Mouse (Mus musculus) heart, postnatal 25 days (tissue): ENCODE results near the gene Mvb12a. TPM values are rescaled to one million over a fixed set of nuclear protein-coding genes. Genes with fewer than 3 reads are reported as not detected.
"Not testable (repeated sequence)": the region's sequence is repeated elsewhere in the genome, so short reads cannot be mapped to it uniquely, and the experiment has no call there.

ENCODE experiments used
- DNase-seq: peaks from one replicate; pipeline ENCODE4 v3.0.0; 2022; ENCODE audit warnings: low spot score
- intact Hi-C: fragments of 180-260 bp; cut with DNase I; formaldehyde crosslinking; loops from one replicate; pipeline ENCODE4 v1.15.1; 2025
- total RNA-seq, 2 experiments: library from RNA; stranded (reverse); gene quantifications; 2 replicates each; pipeline ENCODE4 v1.2.3; 2021

Mvb12a gene
- total RNA-seq, result 10 to 100 TPM; 27.0 to 31.1 TPM

GRCm38 (mm10) chr8:71542632-71543343, at the start of gene Mvb12a:
Gene Mvb12a (plus strand): TSS chr8:71542922.
- DNase-seq, result peak; percentile 96
- intact Hi-C loops, result no loop called here

- peak; percentile 72 for DNase-seq
- intact Hi-C loops, result no loop called here
Observed at GRCm38 (mm10) chr8:71495039-71495438, 47.7 kb upstream of the Mvb12a start.

GRCm38 (mm10) chr8:71495811-71496210, 46.9 kb upstream of the Mvb12a start:
- intact Hi-C loops, result loop anchor here (1.0 kb wide), 1 partner anchor 25 kb away; no protein-coding TSS in a partner anchor
- DNase-seq, result no peak

GRCm38 (mm10) chr8:71496481-71496880, 46.2 kb upstream of the Mvb12a start:
- intact Hi-C loops, result loop anchor here (1.0 kb wide), 1 partner anchor 25 kb away; no protein-coding TSS in a partner anchor
- peak; percentile 87 for DNase-seq

GRCm38 (mm10) chr8:71497077-71497645, 45.6 kb upstream of the Mvb12a start:
- DNase-seq, result no peak
- intact Hi-C loops, result no loop called here

- intact Hi-C loops, result no loop called here
Observed at GRCm38 (mm10) chr8:71497881-71498501, 44.7 kb upstream of the Mvb12a start.

GRCm38 (mm10) chr8:71498816-71499690, 43.7 kb upstream of the Mvb12a start:
- intact Hi-C loops, result no loop called here
- no peak for DNase-seq

More at GRCm38 (mm10) chr8:71497881-71498501, 44.7 kb upstream of the Mvb12a start:
- peak; percentile 31 for DNase-seq

- intact Hi-C loops, result no loop called here
- no peak for DNase-seq
Observed at GRCm38 (mm10) chr8:71504349-71504748, 38.4 kb upstream of the Mvb12a start.

GRCm38 (mm10) chr8:71505326-71505725, 37.4 kb upstream of the Mvb12a start:
- DNase-seq, result no peak
- intact Hi-C loops, result no loop called here

GRCm38 (mm10) chr8:71505979-71506378, 36.7 kb upstream of the Mvb12a start:
- peak; percentile 46 for DNase-seq
- intact Hi-C loops, result no loop called here

- peak; percentile 70 for DNase-seq
- intact Hi-C loops, result no loop called here
Observed at GRCm38 (mm10) chr8:71507589-71508104, 35.1 kb upstream of the Mvb12a start.

GRCm38 (mm10) chr8:71509316-71509715, 33.4 kb upstream of the Mvb12a start:
- intact Hi-C loops, result no loop called here
- no peak for DNase-seq

- intact Hi-C loops, result no loop called here
- no peak for DNase-seq
Observed at GRCm38 (mm10) chr8:71511644-71512043, 31.1 kb upstream of the Mvb12a start, which contains the start of gene Plvap. Gene Plvap (minus strand): TSS chr8:71511752.

- DNase-seq, result no peak
- intact Hi-C loops, result no loop called here
Observed at GRCm38 (mm10) chr8:71513018-71513754, 29.5 kb upstream of the Mvb12a start.

GRCm38 (mm10) chr8:71515043-71515442, 27.7 kb upstream of the Mvb12a start:
- no peak for DNase-seq
- intact Hi-C loops, result no loop called here

- intact Hi-C loops, result no loop called here
- no peak for DNase-seq
Observed at GRCm38 (mm10) chr8:71516786-71517185, 25.9 kb upstream of the Mvb12a start.

- DNase-seq, result not testable (repeated sequence)
- intact Hi-C loops, result loop anchor here (2.0 kb wide), 1 partner anchor 78 kb away; no protein-coding TSS in a partner anchor
Observed at GRCm38 (mm10) chr8:71519037-71519825, 23.5 kb upstream of the Mvb12a start.

GRCm38 (mm10) chr8:71521634-71522033, 21.1 kb upstream of the Mvb12a start:
- DNase-seq, result peak; percentile 86
- intact Hi-C loops, result loop anchor here (1.0 kb wide), 1 partner anchor 25 kb away; no protein-coding TSS in a partner anchor
